Mouse (Mus musculus): Measurements from ENCODE around the gene Spred2.

DNA sequence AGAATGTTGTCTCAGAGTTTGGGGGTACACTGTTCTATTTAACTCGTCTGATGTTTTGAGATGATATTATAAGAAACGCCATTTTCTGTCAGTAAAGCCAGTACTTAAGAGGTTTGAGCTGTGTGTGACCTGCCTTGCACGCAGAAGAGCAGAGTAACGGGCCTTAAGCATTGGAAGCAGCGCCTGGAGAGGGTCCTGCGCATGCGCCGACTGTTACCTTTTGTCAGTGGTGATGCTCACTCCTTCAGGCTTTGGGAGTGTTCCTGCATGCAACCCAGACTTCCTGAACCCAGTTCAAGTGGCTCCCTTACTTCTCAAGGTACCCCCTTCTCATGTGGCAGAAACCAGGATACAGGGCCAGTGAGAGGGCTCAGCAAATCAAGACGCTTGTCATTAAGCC is 59.9 kb downstream of the Spred2 start:
- no peak for TF ChIP-seq CTCF (IDR thresholded peaks at IDR 0.05; ENCODE audit: insufficient read depth, low read length)
- TF ChIP-seq POLR2A (IDR thresholded peaks at IDR 0.05; ENCODE audit: borderline replicate concordance, extremely low read depth, low read depth, low read length): no peak
